Mouse (Mus musculus) olfactory bulb, adult 2 months (tissue): Measurements from ENCODE around the gene Rhbdl2.

Source experiments
- CTCF ChIP-seq: fragments of 200-500 bp; IDR thresholded peaks from 2 replicates; pipeline ENCODE4 v1.5.1; 2012; ENCODE audit warnings: low read depth, mild to moderate bottlenecking, low read length, moderate library complexity; ENCODE audit not compliant: insufficient read depth
- POLR2A ChIP-seq: fragments of 200-500 bp; IDR thresholded peaks from 2 replicates; pipeline ENCODE4 v1.6.1; 2012; ENCODE audit warnings: mild to moderate bottlenecking, low read depth, low read length, moderate library complexity; ENCODE audit not compliant: insufficient read depth

GRCm38 (mm10) chr4:123748726-123749415, 38.8 kb upstream of the Rhbdl2 start:
- no peak for TF ChIP-seq POLR2A
- TF ChIP-seq CTCF, result no peak
